Mouse (Mus musculus) E14TG2a.4 (cell line): Measurements from ENCODE around the gene Syt8.

Source experiments
- CTCF ChIP-seq: conservative IDR thresholded peaks from 2 replicates; pipeline ENCODE4 v1.5.1; 2014; ENCODE audit warnings: low read length
- NANOG ChIP-seq: IDR thresholded peaks from 2 replicates; pipeline ENCODE4 v1.6.1; 2014; ENCODE audit warnings: borderline replicate concordance, low read length, mixed read lengths
- POU5F1 ChIP-seq: IDR thresholded peaks from 2 replicates; pipeline ENCODE4 v1.6.1; 2014; ENCODE audit warnings: low read length, borderline replicate concordance

- TF ChIP-seq CTCF (no peak), POU5F1 (no peak), NANOG (no peak)
These were observed 48.5 kb downstream of the Syt8 start for GRCm38 (mm10) chr7:142483136-142483535.
